Mouse (Mus musculus): ENCODE data around the gene Osbp2. TPM values are rescaled to one million over a fixed set of nuclear protein-coding genes. Genes with fewer than 3 reads are reported as not detected.
A peak's percentile ranks its signal among the peaks of the same experiment; 100 is the strongest.

Osbp2 gene
- polyA plus RNA-seq, 1 experiment = 3.3 TPM

DNA sequence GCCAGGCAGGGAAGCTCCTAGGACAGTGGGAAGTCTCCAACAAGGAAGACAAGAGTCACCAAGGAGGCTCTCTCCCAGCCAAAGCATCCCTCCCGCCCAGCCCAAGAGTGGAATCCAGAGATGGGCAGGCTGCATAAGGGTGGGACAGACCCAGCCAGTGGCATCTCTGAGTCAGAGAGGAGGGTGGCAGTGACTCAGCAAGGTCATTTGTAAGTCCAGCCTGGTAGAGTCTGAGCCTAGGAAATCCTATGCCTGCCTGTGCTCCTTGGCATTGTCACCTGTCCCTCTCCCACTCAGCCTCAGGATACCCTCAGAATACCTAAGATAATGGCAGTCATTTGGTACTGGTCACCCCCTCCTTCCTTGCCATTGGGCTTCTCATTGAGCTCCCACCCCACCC lies 41.7 kb upstream of the Osbp2 start:
- Histone ChIP-seq H3K4me1 (ENCODE audit: control insufficient read depth, insufficient read depth, low read length) (peaks cover 6% of the 10 kb centered on the region; the same call in 1 of the 2 replicates), H3K4me3 (ENCODE audit: insufficient read depth, low read depth, low read length) (no peak overlapping the region), H3K36me3 (ENCODE audit: control insufficient read depth, insufficient read depth, low read length) (no peaks in the 10 kb centered on the region), H3K27me3 (replicated peaks; ENCODE audit: control insufficient read depth, insufficient read depth, low read length) (no peaks in the 10 kb centered on the region), H3K27ac (ENCODE audit: insufficient read depth, low read depth, low read length) (no peak overlapping the region)
- 100% methylated on average over 1 of the region's 1 CpGs for WGBS
- no peak for DNase-seq
- TF ChIP-seq POLR2A (IDR thresholded peaks at IDR 0.05; ENCODE audit: low read depth, low read length) (no peak), CTCF (conservative IDR thresholded peaks at IDR 0.05; ENCODE audit: insufficient read depth, insufficient read length, low read depth, low read length) (no peak)

DNA sequence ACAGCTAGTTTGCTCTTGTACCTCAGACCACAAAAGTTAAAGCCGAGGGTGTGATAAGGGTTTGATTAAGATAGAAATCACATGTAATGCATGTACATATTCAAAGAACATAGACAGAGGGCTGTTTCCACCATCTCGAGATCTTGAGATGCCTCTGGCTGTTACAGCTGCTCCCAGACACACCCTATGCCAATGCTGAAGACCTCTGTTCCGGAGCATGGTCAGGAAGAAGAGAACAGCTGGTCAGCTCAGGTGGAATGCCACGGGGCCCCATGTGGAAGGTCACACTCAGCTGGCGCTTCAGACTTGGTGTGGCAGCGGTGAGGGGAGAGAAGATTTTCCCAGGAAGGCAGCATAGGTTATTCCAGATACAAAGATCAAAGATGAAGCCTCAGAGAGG lies 41.0 kb upstream of the Osbp2 start:
- Histone ChIP-seq H3K27me3 (replicated peaks; ENCODE audit: control insufficient read depth, insufficient read depth, low read length) (no peaks in the 10 kb centered on the region), H3K36me3 (ENCODE audit: control insufficient read depth, insufficient read depth, low read length) (no peaks in the 10 kb centered on the region), H3K4me3 (ENCODE audit: insufficient read depth, low read depth, low read length) (no peak overlapping the region), H3K4me1 (ENCODE audit: control insufficient read depth, insufficient read depth, low read length) (peaks cover 6% of the 10 kb centered on the region; the same call in 1 of the 2 replicates), H3K27ac (ENCODE audit: insufficient read depth, low read depth, low read length) (no peak overlapping the region)
- no peak for DNase-seq
- WGBS = 69% methylated on average over 6 of the region's 6 CpGs
- TF ChIP-seq CTCF (conservative IDR thresholded peaks at IDR 0.05; ENCODE audit: insufficient read depth, insufficient read length, low read depth, low read length) (no peak), POLR2A (IDR thresholded peaks at IDR 0.05; ENCODE audit: low read depth, low read length) (no peak)

DNA sequence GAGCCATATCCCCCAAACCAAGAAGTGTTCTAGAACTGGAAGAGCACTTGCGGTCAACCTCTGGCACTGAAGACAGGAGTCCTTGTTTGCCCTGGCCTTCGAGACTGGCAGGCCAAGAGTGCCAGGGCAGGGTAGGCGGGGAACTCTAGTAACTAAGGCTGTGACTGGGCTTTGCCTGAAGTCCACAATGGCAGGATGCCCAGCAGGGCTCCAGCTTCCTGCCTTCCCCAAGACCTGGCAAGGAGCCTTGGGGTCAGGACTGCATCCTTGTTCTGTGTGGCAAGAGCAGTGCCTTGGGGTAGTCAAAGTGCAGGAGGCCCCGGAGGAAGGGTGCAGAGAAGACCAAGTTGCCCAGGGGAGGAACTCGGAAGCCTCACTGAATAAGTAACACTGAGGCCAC lies 39.3 kb upstream of the Osbp2 start:
- no peaks in the 10 kb centered on the region for H3K36me3 ChIP-seq (ENCODE audit: control insufficient read depth, insufficient read depth, low read length)
- no peaks in the 10 kb centered on the region for H3K27me3 ChIP-seq (replicated peaks; ENCODE audit: control insufficient read depth, insufficient read depth, low read length)
- peaks cover 6% of the 10 kb centered on the region; the same call in 1 of the 2 replicates for H3K4me1 ChIP-seq (ENCODE audit: control insufficient read depth, insufficient read depth, low read length)
- peak; percentile 98 for DNase-seq
- H3K27ac ChIP-seq (ENCODE audit: insufficient read depth, low read depth, low read length) = peak overlapping the region; percentile 54; the same call in 1 of the 2 replicates
- no peak for TF ChIP-seq POLR2A (IDR thresholded peaks at IDR 0.05; ENCODE audit: low read depth, low read length)
- no peak for TF ChIP-seq CTCF (conservative IDR thresholded peaks at IDR 0.05; ENCODE audit: insufficient read depth, insufficient read length, low read depth, low read length)
- H3K4me3 ChIP-seq (ENCODE audit: insufficient read depth, low read depth, low read length) = no peak overlapping the region
- 18% methylated on average over 5 of the region's 5 CpGs for WGBS

DNA sequence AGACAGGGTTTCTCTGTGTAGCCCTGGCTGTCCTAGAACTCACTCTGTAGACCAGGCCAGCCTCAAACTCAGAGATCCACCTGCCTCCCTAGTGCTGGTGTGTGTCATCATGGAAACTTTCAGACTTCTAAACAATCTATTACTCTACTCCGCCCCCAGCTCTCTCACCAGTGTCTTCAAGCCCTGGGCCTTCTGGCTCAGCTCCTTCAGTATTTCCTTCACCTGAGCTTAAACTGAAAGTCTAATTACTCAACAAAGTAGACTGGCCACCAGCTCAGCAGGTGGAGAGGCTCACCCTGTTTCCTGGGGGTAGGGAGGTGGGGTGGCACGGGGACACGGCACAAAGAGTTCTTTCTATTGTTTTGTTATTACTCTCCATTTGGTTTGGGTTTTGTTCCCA lies 38.8 kb upstream of the Osbp2 start:
- Histone ChIP-seq H3K27ac (ENCODE audit: insufficient read depth, low read depth, low read length) (no peak overlapping the region), H3K4me3 (ENCODE audit: insufficient read depth, low read depth, low read length) (no peak overlapping the region), H3K4me1 (ENCODE audit: control insufficient read depth, insufficient read depth, low read length) (peaks cover 6% of the 10 kb centered on the region; the same call in 1 of the 2 replicates), H3K36me3 (ENCODE audit: control insufficient read depth, insufficient read depth, low read length) (no peaks in the 10 kb centered on the region), H3K27me3 (replicated peaks; ENCODE audit: control insufficient read depth, insufficient read depth, low read length) (no peaks in the 10 kb centered on the region)
- no peak for DNase-seq
- TF ChIP-seq CTCF (conservative IDR thresholded peaks at IDR 0.05; ENCODE audit: insufficient read depth, insufficient read length, low read depth, low read length) (no peak), POLR2A (IDR thresholded peaks at IDR 0.05; ENCODE audit: low read depth, low read length) (no peak)
- 82% methylated on average over 3 of the region's 3 CpGs for WGBS

DNA sequence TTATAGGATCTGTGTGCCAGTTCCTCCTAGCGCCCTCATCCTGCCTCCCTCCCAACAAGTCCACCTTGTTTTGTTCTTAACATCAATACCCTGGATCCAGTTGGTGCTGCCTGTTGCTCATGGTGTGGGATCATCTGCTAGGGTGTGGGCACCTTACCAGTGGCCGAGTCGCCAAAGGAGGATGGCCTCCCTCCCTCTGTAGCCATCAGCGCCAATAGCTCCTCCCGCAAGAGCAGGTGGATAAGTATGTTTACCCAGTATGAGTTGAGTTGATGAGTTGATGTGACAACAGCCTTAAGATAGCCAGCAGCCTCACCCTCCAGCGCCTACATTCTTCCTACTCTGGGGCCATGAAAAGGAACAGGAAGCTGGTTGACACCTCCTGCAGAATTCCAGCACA lies 36.6 kb upstream of the Osbp2 start:
- TF ChIP-seq POLR2A (IDR thresholded peaks at IDR 0.05; ENCODE audit: low read depth, low read length) (no peak), CTCF (conservative IDR thresholded peaks at IDR 0.05; ENCODE audit: insufficient read depth, insufficient read length, low read depth, low read length) (no peak)
- 80% methylated on average over 6 of the region's 6 CpGs for WGBS
- H3K36me3 ChIP-seq (ENCODE audit: control insufficient read depth, insufficient read depth, low read length) = no peaks in the 10 kb centered on the region

DNA sequence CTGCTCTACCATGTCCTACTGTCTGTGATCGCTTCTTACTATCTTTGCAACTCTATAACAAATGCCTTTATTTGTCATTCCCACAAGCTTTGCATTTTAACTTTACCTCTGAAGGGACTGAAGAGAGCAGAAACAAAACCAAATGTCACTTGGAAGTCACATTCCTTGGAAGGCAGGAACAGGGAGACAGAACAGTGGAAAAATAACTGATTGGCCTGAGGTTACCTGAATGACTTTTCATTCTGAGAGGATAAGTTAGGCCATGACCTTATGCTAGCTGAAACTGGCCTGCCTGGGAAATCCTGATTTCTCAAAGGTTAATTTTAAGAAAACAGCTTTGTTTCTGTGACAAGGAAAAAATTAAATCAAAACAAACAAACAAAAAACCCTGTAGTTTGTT lies 32.2 kb upstream of the Osbp2 start:
- Histone ChIP-seq H3K4me3 (ENCODE audit: insufficient read depth, low read depth, low read length) (no peak overlapping the region), H3K4me1 (ENCODE audit: control insufficient read depth, insufficient read depth, low read length) (0 out of 2 replicates have a peak, but pooled peaks cover 3% of the 10 kb centered on the region), H3K36me3 (ENCODE audit: control insufficient read depth, insufficient read depth, low read length) (no peaks in the 10 kb centered on the region), H3K27me3 (replicated peaks; ENCODE audit: control insufficient read depth, insufficient read depth, low read length) (no peaks in the 10 kb centered on the region), H3K27ac (ENCODE audit: insufficient read depth, low read depth, low read length) (peak overlapping the region; percentile 86)
- no peak for TF ChIP-seq POLR2A (IDR thresholded peaks at IDR 0.05; ENCODE audit: low read depth, low read length)
- TF ChIP-seq CTCF (conservative IDR thresholded peaks at IDR 0.05; ENCODE audit: insufficient read depth, insufficient read length, low read depth, low read length) = no peak
- 74% methylated on average over 1 of the region's 1 CpGs for WGBS
- peak; percentile 52 for DNase-seq

More for the DNA sequence above, 36.6 kb upstream of the Osbp2 start:
- Histone ChIP-seq H3K4me1 (ENCODE audit: control insufficient read depth, insufficient read depth, low read length) (peaks cover 6% of the 10 kb centered on the region; the same call in 1 of the 2 replicates), H3K4me3 (ENCODE audit: insufficient read depth, low read depth, low read length) (no peak overlapping the region), H3K27me3 (replicated peaks; ENCODE audit: control insufficient read depth, insufficient read depth, low read length) (no peaks in the 10 kb centered on the region), H3K27ac (ENCODE audit: insufficient read depth, low read depth, low read length) (no peak overlapping the region)
- DNase-seq = no peak

DNA sequence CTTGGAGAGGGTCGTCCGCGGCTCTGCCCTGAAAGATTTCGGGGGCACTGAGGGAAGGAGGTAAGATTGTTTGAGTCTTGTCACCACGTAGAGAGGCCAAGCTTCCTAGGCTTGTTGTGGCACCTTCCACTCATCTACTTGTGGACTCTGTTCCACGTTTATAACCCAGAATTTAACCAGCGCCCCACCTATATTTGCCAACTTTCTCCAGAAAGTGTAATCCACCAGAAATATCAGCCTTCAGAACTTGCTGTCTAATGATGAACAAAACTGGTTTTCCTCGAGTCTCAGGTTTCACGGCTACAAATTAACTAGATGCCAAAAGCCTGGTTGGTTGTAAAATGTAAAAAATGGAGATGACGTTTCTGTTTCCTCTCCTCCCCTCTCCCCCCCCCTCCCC lies 31.8 kb upstream of the Osbp2 start:
- Histone ChIP-seq H3K36me3 (ENCODE audit: control insufficient read depth, insufficient read depth, low read length) (no peaks in the 10 kb centered on the region), H3K27ac (ENCODE audit: insufficient read depth, low read depth, low read length) (peak overlapping the region; percentile 49), H3K4me1 (ENCODE audit: control insufficient read depth, insufficient read depth, low read length) (0 out of 2 replicates have a peak, but pooled peaks cover 3% of the 10 kb centered on the region), H3K4me3 (ENCODE audit: insufficient read depth, low read depth, low read length) (peak overlapping the region; percentile 65), H3K27me3 (replicated peaks; ENCODE audit: control insufficient read depth, insufficient read depth, low read length) (no peaks in the 10 kb centered on the region)
- DNase-seq = peak; percentile 69
- WGBS = 2% methylated on average over 10 of the region's 10 CpGs
- TF ChIP-seq POLR2A (IDR thresholded peaks at IDR 0.05; ENCODE audit: low read depth, low read length) = no peak
- TF ChIP-seq CTCF (conservative IDR thresholded peaks at IDR 0.05; ENCODE audit: insufficient read depth, insufficient read length, low read depth, low read length) = no peak
